ENCODE assay signal across 8 mouse cellular contexts in genomic region chr19:44294588-44295041, GRCm38 (mm10). TPM values are rescaled to one million over a fixed set of nuclear protein-coding genes. Genes with fewer than 3 reads are reported as not detected.
DNase-seq lines count a peak whose midpoint lies in the region; ATAC-seq and TF ChIP-seq lines count a peak whose summit lies in the region.

No protein-coding gene starts in this region.

- H3K27ac ChIP-seq in forebrain, embryonic 10.5 days, result peak overlapping the region; percentile 97
- H3K27ac ChIP-seq in heart, embryonic 15.5 days, result peak overlapping the region; percentile 99
- peak overlapping the region; percentile 59 for H3K27ac ChIP-seq in liver, embryonic 14.5 days
- H3K27ac ChIP-seq in stomach, embryonic 15.5 days, result peak overlapping the region; percentile 98

- peak overlapping the region; percentile 94 for H3K4me2 ChIP-seq in heart, embryonic 15.5 days
- peak overlapping the region; percentile 89 for H3K4me2 ChIP-seq in liver, embryonic 14.5 days (ENCODE audit: low read depth)
- peak overlapping the region; percentile 93 for H3K4me2 ChIP-seq in stomach, embryonic 15.5 days

- peak; percentile 82 for DNase-seq in c-Kit-negative CD71-positive TER-119-positive erythroid progenitor cells, embryonic 14.5 days (ENCODE audit: low read depth, low spot score)
- DNase-seq in forebrain, embryonic 10.5 days (ENCODE audit: extremely low spot score, low spot score), result peak; percentile 90
- peak; percentile 87 to 88 for DNase-seq in kidney, postnatal 25 days
- peak; percentile 78 to 84 (median 81) for DNase-seq in liver, embryonic 14.5 days (ENCODE audit: low read depth in 3 of 3, low spot score in 3 of 3)
- DNase-seq in neural tube, embryonic 10.5 days (ENCODE audit: extremely low spot score, low spot score), result peak; percentile 91

- H3K27me3 ChIP-seq in forebrain, embryonic 10.5 days (ENCODE audit: poor library complexity, severe bottlenecking), result no peaks in the 10 kb centered on the region
- H3K27me3 ChIP-seq in heart, embryonic 15.5 days, result no peaks in the 10 kb centered on the region
- no peaks in the 10 kb centered on the region for H3K27me3 ChIP-seq in liver, embryonic 14.5 days (ENCODE audit: control insufficient read depth, insufficient read depth, low read length)
- H3K27me3 ChIP-seq in stomach, embryonic 15.5 days (replicated peaks), result no peaks in the 10 kb centered on the region

- no peaks in the 10 kb centered on the region for H3K9me3 ChIP-seq in forebrain, embryonic 10.5 days
- H3K9me3 ChIP-seq in heart, embryonic 15.5 days (replicated peaks), result no peaks in the 10 kb centered on the region
- no peaks in the 10 kb centered on the region for H3K9me3 ChIP-seq in liver, embryonic 14.5 days (ENCODE audit: control insufficient read depth, low read length)
- no peaks in the 10 kb centered on the region for H3K9me3 ChIP-seq in stomach, embryonic 15.5 days

- no peak for TF ChIP-seq EP300 in liver, embryonic 14.5 days (IDR thresholded peaks at IDR 0.05; ENCODE audit: low read depth)

- peak overlapping the region; percentile 76 for H3K4me3 ChIP-seq in forebrain, embryonic 10.5 days
- H3K4me3 ChIP-seq in heart, embryonic 15.5 days, result peak overlapping the region; percentile 80
- H3K4me3 ChIP-seq in liver, embryonic 14.5 days (ENCODE audit: insufficient read depth in 1 of 2, low read depth in 2 of 2, low read length in 2 of 2), result peak overlapping the region; percentile 77 to 81
- peak overlapping the region; percentile 66 for H3K4me3 ChIP-seq in stomach, embryonic 15.5 days (replicated peaks)

- peak overlapping the region; percentile 84 for H3K9ac ChIP-seq in heart, embryonic 15.5 days
- peak overlapping the region; percentile 83 for H3K9ac ChIP-seq in liver, embryonic 14.5 days (replicated peaks)
- peak overlapping the region; percentile 85 for H3K9ac ChIP-seq in stomach, embryonic 15.5 days

- ATAC-seq in CD4-positive, CD25-positive, alpha-beta regulatory T cell, adult 4 months, result peak; percentile 57
- ATAC-seq in heart, embryonic 15.5 days (replicated peaks; ENCODE audit: insufficient number of reproducible peaks, insufficient read depth, low FRiP score, low read depth), result peak; percentile 61; the same call in 1 of the 2 replicates
- ATAC-seq in liver, embryonic 14.5 days (ENCODE audit: insufficient read depth), result peak; percentile 19; the same call in 1 of the 2 replicates
- ATAC-seq in stomach, embryonic 15.5 days (ENCODE audit: insufficient read depth, low FRiP score, low read depth), result peak; percentile 24; the same call in 1 of the 2 replicates

- WGBS in forebrain, embryonic 10.5 days, result 1% methylated on average over 14 of the region's 14 CpGs
- WGBS in heart, embryonic 15.5 days, result 1% methylated on average over 14 of the region's 14 CpGs
- WGBS in liver, embryonic 14.5 days (ENCODE audit: insufficient replicate concordance), result under 1% methylated on average over 14 of the region's 14 CpGs
- WGBS in stomach, embryonic 15.5 days, result under 1% methylated on average over 14 of the region's 14 CpGs

- H3K4me1 ChIP-seq in forebrain, embryonic 10.5 days, result peaks cover 80% of the 10 kb centered on the region
- H3K4me1 ChIP-seq in heart, embryonic 15.5 days (replicated peaks), result peaks cover 68% of the 10 kb centered on the region
- peaks cover 40 to 62% of the 10 kb centered on the region in 2 experiments for H3K4me1 ChIP-seq in liver, embryonic 14.5 days (replicated peaks; ENCODE audit: control insufficient read depth in 2 of 2, insufficient read depth in 2 of 2, low read length in 1 of 2)
- H3K4me1 ChIP-seq in stomach, embryonic 15.5 days, result peaks cover 50% of the 10 kb centered on the region

- TF ChIP-seq CTCF in liver, embryonic 14.5 days (IDR thresholded peaks at IDR 0.05; ENCODE audit: low read depth), result peak; percentile 99

- peaks cover 49% of the 10 kb centered on the region for H3K36me3 ChIP-seq in forebrain, embryonic 10.5 days (replicated peaks)
- peaks cover 25% of the 10 kb centered on the region for H3K36me3 ChIP-seq in heart, embryonic 15.5 days
- peaks cover 33% of the 10 kb centered on the region for H3K36me3 ChIP-seq in liver, embryonic 14.5 days (replicated peaks; ENCODE audit: control insufficient read depth, insufficient read depth, low read depth)
- peaks cover 27% of the 10 kb centered on the region for H3K36me3 ChIP-seq in stomach, embryonic 15.5 days

RNA-seq across cellular contexts. Expression of gene Scd2, which starts 1.1 kb away (rescaled TPM):
- polyA plus RNA-seq in CD4-positive, CD25-positive, alpha-beta regulatory T cell, adult 4 months (2017; shearing (Covaris generic)), result 10 to 100 TPM; 40.3 to 46.7 TPM
- polyA plus RNA-seq in forebrain, embryonic 10.5 days (2016; fragmentation: Nextera tagmentation; extraction: Ambion mirVana), result 369 and 403 TPM in 2 replicates
- 131 and 164 TPM in 2 replicates for polyA plus RNA-seq in heart, embryonic 15.5 days (2015; fragmentation: Nextera tagmentation; extraction: Ambion mirVana)
- polyA plus RNA-seq in liver, embryonic 14.5 days (2012; rRNA removed), result 84.0 and 116 TPM in 2 replicates
- polyA plus RNA-seq in liver, embryonic 14.5 days (2014; fragmentation: Nextera tagmentation; extraction: Ambion mirVana), result 80.4 and 95.4 TPM in 2 replicates
- 266 and 297 TPM in 2 replicates for polyA plus RNA-seq in stomach, embryonic 15.5 days (2015; fragmentation: Nextera tagmentation; extraction: Ambion mirVana)

RNA-seq across cellular contexts. Expression of gene Scd4, which starts 38.3 kb away (rescaled TPM):
- under 1 TPM; 0.42 to 0.59 TPM for polyA plus RNA-seq in CD4-positive, CD25-positive, alpha-beta regulatory T cell, adult 4 months (2017; shearing (Covaris generic))
- 0.06 TPM in 1 of 2 replicates, not detected in the other for polyA plus RNA-seq in forebrain, embryonic 10.5 days (2016; fragmentation: Nextera tagmentation; extraction: Ambion mirVana)
- polyA plus RNA-seq in heart, embryonic 15.5 days (2015; fragmentation: Nextera tagmentation; extraction: Ambion mirVana), result 2.5 TPM in 2 replicates
- polyA plus RNA-seq in liver, embryonic 14.5 days (2012; rRNA removed), result 0.04 and 0.08 TPM in 2 replicates
- 0.09 TPM in 1 of 2 replicates, not detected in the other for polyA plus RNA-seq in liver, embryonic 14.5 days (2014; fragmentation: Nextera tagmentation; extraction: Ambion mirVana)
- 0.12 and 0.15 TPM in 2 replicates for polyA plus RNA-seq in stomach, embryonic 15.5 days (2015; fragmentation: Nextera tagmentation; extraction: Ambion mirVana)

Comparison
In these comparisons a context has a peak if more than half of its experiments do, and no peak if none do; other contexts are left out.
1. Peak in every context shown above with its lines: DNase-seq, ATAC-seq, H3K4me3 ChIP-seq and H3K27ac ChIP-seq.